Mouse (Mus musculus): ENCODE measurements at regions not wholly inside any gene's neighbourhood (a gene's known extent, or its start where the extent isn't known, plus 50 kb on each side); places are given as distances from the start of the nearest gene placed in this dataset.

- no peak for TF ChIP-seq EP300 (IDR thresholded peaks at IDR 0.05; ENCODE audit: low read depth in 1 of 2, low read length in 2 of 2)
- TF ChIP-seq ETS1 (IDR thresholded peaks at IDR 0.05; ENCODE audit: low read depth, low read length): no peak
- no peak for TF ChIP-seq CHD2 (IDR thresholded peaks at IDR 0.05; ENCODE audit: low read length)
- no peak for TF ChIP-seq ZC3H11A (IDR thresholded peaks at IDR 0.05; ENCODE audit: low read depth, low read length)
Measured at GRCm38 (mm10) chr5:119099817-119100216, 539.3 kb downstream of the Med13l start.
